Mouse (Mus musculus): Measurements from ENCODE around the gene Rpl26.

Gene Rpl26

GRCm38 (mm10) chr11:68901351-68902046 lies at the start of gene Rpl26:
TSS of gene Rpl26 (plus strand) at chr11:68901583.
- DNase-seq = peak; percentile 99

- no peak for DNase-seq
These were observed 49.5 kb upstream of the Rpl26 start for GRCm38 (mm10) chr11:68851644-68852485.

DNA sequence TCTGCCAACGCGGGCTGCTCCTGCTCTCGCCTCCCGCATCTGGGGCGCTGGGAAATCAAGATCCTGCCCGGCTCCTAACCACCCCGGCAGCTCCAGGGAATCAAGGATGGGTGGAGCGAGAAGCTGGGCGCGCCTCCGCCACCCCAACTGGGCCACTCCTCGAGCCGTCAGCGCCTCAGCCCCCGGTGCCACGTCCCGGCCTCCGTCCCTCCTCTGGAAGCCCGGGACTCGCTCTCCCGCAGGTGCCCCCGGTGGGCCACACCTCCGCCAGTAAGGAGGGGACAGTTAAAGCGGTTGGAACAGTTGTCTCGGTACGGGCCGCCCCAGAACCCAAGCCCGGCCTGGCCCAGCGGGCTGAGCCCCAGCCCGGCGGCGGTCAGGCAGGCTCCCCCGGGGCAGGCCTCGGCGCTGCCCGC lies 48.9 kb upstream of the Rpl26 start:
- no peak for DNase-seq

GRCm38 (mm10) chr11:68852932-68853409 lies 48.4 kb upstream of the Rpl26 start:
- DNase-seq = peak; percentile 99

- no peak for DNase-seq
These were observed 47.6 kb upstream of the Rpl26 start for GRCm38 (mm10) chr11:68853611-68854401.

DNA sequence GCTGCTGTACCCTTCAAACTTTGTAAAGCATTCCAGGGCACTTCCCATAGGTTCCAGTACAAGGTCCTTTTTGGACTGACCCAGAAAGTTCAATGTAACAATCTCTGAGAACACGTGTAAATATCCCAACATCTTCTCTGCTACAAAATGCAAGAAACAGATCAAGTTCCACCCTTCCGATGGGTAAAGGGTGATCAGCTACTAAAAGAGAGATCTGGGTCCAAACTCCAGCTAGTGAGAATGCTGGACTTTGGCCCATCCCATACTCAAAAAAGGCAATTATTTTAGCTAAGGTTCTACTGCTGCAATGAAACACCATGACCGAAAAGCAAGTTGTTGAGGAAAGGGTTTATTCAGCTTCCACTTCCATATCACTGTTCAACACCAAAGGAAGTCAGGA lies 46.8 kb upstream of the Rpl26 start:
- no peak for DNase-seq

- DNase-seq = no peak
These were observed 44.1 kb upstream of the Rpl26 start for GRCm38 (mm10) chr11:68857329-68857728.

DNA sequence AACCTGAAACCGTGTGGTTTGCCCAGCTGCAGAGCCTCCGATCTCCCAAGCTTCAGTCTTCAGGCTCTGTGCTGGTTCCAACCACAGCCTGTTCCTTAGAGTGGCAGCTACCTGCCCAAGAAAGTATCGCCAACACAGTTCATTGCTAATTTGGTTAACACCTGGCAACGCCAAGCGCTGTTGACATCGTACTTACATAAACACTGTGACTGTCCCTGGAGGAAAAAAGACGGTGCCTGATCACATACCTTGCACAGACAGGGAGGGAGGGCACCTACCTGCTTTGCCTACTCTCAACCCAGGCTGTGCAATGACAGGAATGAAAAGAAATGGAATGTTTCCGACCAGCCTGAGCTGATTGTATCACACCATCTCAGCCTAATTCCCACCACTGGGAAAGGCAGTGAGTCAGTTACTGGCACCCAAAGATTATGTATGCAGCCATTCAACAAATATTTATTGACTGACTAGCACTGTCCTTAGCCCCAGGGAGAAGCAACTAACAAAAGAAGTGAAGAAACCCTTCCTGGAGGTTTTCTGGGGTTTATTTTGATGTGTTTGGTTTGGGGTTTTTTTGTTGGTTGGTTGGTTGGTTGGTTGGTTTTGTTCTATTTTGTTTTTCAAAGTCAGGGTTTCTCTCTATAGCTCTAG lies 41.3 kb upstream of the Rpl26 start:
- no peak for DNase-seq

GRCm38 (mm10) chr11:68862260-68862659 lies 39.1 kb upstream of the Rpl26 start:
- DNase-seq = no peak

DNA sequence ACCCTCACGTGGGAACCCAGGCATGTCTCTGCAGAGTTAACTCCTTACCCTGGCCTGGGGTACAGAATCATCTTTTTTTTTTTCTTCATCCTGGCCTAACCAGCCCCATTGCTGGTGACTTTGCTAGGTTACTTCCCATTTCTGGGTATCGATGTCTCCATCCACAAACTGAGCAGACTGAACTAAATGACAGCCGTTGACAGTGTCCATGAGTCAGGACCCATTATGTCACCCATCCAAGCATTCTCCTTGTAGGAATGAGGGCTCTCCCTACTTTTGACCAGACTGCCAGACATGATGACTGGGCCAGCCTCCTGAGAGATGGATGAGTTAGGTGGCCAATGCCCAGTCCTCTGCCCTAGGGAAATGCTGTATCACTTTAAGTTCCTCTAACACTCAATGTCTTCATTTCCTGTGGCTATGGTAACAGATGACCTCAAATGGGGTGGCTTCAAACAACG lies 37.7 kb upstream of the Rpl26 start:
- no peak for DNase-seq

DNA sequence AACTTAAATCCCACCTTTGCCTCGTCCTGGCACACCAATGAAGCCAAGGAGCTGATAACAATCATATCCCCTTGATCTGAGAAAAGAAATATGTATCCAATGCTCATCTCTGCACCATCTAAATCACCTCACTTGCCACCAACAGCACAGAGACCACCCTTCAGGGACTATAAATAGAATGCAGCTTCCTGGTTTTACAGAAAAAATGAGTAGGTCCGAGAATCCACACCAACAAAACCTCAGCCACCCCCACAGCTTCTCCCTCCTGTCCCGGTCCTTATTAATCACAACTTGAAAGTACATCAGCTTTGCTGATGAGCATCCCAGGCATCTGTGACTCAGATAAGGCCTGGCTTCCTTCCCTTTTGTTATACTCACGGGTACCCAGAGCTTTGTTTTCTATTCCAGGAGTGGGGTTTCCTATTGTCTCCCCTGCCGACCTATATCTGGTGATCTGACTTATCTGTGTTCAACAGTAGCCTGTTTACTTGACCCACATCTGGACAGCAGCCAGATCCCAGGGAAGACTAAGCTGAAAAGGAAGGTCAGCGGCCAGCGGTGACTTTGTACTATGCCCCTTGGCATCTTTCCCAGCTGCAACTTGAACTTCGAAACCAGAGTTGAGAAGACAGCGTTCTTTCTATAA lies 36.7 kb upstream of the Rpl26 start:
- DNase-seq = no peak

GRCm38 (mm10) chr11:68871277-68871676 lies 30.1 kb upstream of the Rpl26 start:
- DNase-seq = no peak

DNA sequence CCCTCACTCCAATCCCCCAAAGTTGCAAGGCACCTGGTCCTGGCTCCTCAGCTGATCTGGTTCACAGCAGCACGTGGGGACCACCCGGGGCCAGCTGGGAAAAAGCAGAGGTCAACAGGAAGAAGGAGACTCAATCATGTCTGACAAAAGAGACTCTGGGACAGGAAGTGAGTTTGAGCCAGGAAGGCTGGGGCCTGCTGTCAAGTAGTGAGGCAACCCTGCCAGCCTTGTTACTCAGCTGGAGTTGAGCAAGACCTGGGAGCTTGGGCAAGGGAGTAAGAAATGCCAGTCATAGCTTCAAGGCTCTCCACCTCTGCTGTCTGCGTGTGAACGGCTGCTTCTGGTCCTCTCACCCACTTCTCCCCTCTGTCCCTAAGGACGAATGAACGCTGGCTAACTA lies 29.6 kb upstream of the Rpl26 start, which contains the start of gene Ndel1:
TSS of gene Ndel1 (minus strand) at position 111 of the 400 bp plus-strand sequence.
- no peak for DNase-seq

- DNase-seq = no peak
These were observed 26.5 kb upstream of the Rpl26 start for GRCm38 (mm10) chr11:68874841-68875240.

GRCm38 (mm10) chr11:68878811-68879210 lies 22.6 kb upstream of the Rpl26 start:
- no peak for DNase-seq

- no peak for DNase-seq
These were observed 19.3 kb upstream of the Rpl26 start for GRCm38 (mm10) chr11:68882107-68882506.

DNA sequence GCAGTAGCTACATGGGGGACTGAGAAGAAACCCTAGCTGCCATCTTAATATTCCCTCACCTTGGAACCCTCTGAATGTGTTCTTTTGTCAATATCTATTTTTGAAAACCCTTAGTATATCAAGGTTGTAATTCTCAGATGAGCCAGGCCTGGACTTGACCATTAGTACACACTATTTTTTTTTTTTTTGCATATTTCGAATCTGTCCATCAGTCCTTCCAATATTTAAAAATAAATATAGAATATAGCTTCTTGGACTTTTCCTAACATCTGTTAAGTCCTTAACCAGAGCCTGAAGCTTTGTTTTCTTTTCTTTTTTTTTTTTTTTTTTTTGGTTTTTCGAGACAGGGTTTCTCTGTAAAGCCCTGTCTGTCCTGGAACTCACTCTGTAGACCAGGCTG lies 17.5 kb upstream of the Rpl26 start:
- DNase-seq = no peak

- DNase-seq = no peak
These were observed 17.0 kb upstream of the Rpl26 start for GRCm38 (mm10) chr11:68884368-68884767.

DNA sequence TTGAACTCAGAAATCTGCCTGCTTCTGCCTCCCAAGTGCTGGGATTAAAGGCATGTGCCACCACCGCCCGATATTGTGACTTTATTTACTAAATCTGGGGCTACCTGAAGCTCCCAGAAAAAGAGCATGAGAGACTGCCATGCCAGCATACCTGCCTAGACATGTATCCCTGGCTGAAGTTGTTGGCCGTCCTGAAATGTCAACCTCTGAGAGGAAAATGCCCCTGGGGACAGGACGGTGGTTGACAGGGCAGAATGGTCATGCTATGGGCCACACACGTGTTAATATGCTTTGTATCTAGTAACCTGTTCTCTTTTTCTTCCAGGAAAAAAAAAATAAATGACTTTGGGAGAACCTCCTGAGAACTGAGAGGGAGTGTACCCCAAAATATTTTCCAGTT lies 15.3 kb upstream of the Rpl26 start:
- no peak for DNase-seq

- DNase-seq = no peak
These were observed 13.1 kb upstream of the Rpl26 start, which contains the start of gene Rnf222 for GRCm38 (mm10) chr11:68888253-68888652. TSS of gene Rnf222 (plus strand) at chr11:68888553.

- DNase-seq = no peak
These were observed 12.7 kb upstream of the Rpl26 start for GRCm38 (mm10) chr11:68888653-68889052.

DNA sequence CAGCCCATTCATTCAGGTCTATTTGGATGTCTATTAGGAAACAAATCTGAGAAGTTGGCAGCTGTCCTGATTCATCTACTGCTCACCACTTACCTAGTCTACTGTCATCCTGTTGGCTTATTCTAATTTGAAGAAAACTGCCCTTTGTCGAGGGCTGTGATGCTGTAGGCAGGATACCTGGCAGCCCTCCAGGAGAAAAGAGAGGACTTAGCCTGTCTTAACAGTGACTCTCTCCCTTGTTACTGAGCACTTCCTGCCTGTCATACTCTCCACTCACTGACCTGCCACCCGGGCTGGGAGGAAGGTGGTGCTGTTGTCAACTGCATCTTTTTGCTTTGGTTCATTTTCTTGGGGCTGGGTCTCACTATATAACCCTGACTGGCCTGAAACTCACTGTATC lies 10.8 kb upstream of the Rpl26 start:
- no peak for DNase-seq
